ENCODE assay signal across 27 mouse cellular contexts in genomic region chrX:99350233-99350632, GRCm38 (mm10).
"Had no signal": no experiment of that assay in that cellular context is flagged by ENCODE, and none has a peak within 500 bp of the region (broad histone marks: within the 10 kb centered on the region; RNA-seq: fewer than 3 reads in every experiment).

No protein-coding gene starts in this region.

- H3K27ac ChIP-seq: embryonic facial prominence, embryonic 10.5 days; embryonic facial prominence, embryonic 12.5 days; embryonic facial prominence, embryonic 13.5 days; embryonic facial prominence, embryonic 15.5 days; forebrain, embryonic 10.5 days; forebrain, embryonic 12.5 days; forebrain, embryonic 13.5 days; forebrain, embryonic 15.5 days; gastrocnemius, adult 2 months; heart, adult 2 months; heart, embryonic 10.5 days had no signal

- H3K9me3 ChIP-seq: embryonic facial prominence, embryonic 10.5 days; embryonic facial prominence, embryonic 12.5 days; embryonic facial prominence, embryonic 13.5 days; embryonic facial prominence, embryonic 15.5 days; forebrain, embryonic 10.5 days; forebrain, embryonic 12.5 days; forebrain, embryonic 13.5 days; forebrain, embryonic 15.5 days; heart, embryonic 10.5 days had no signal

- H3K4me2 ChIP-seq: embryonic facial prominence, embryonic 12.5 days; embryonic facial prominence, embryonic 13.5 days; embryonic facial prominence, embryonic 15.5 days; forebrain, embryonic 12.5 days; forebrain, embryonic 13.5 days; forebrain, embryonic 15.5 days had no signal

- H3K27me3 ChIP-seq: forebrain, embryonic 15.5 days had no signal

- ATAC-seq: forebrain, embryonic 13.5 days; forebrain, embryonic 14.5 days; forebrain, embryonic 15.5 days; forebrain, embryonic 16.5 days; forebrain, postnatal 0 days had no signal

- H3K4me3 ChIP-seq: embryonic facial prominence, embryonic 10.5 days; embryonic facial prominence, embryonic 12.5 days; embryonic facial prominence, embryonic 13.5 days; embryonic facial prominence, embryonic 15.5 days; erythroblast, embryonic 14.5 days; forebrain, embryonic 10.5 days; forebrain, embryonic 12.5 days; forebrain, embryonic 13.5 days; forebrain, embryonic 15.5 days; gastrocnemius, adult 2 months; heart, adult 2 months; heart, embryonic 10.5 days had no signal

- H3K4me1 ChIP-seq: embryonic facial prominence, embryonic 12.5 days; embryonic facial prominence, embryonic 13.5 days; embryonic facial prominence, embryonic 15.5 days; forebrain, embryonic 12.5 days; forebrain, embryonic 13.5 days; forebrain, embryonic 15.5 days had no signal

- H3K9ac ChIP-seq: embryonic facial prominence, embryonic 12.5 days; embryonic facial prominence, embryonic 13.5 days; embryonic facial prominence, embryonic 15.5 days; forebrain, embryonic 12.5 days; forebrain, embryonic 13.5 days; forebrain, embryonic 15.5 days; forebrain, postnatal 0 days had no signal

- DNase-seq: cerebellum, adult 2 months; cerebellum, adult 8-10 months; cerebellum, adult 9-10 months; cerebellum, adult 9-11 months; cerebellum, postnatal 10 days; cerebellum, postnatal 14 days; cerebellum, postnatal 25 days; cerebellum, postnatal 36 days; embryo, embryonic 11 days; forebrain, postnatal 0 days; gastrocnemius, adult 2 months; gastrocnemius, postnatal 25 days; gastrocnemius, postnatal 36 days; heart, adult 18-20 months; heart, adult 2 months had no signal

- H3K36me3 ChIP-seq: embryonic facial prominence, embryonic 10.5 days; embryonic facial prominence, embryonic 12.5 days; embryonic facial prominence, embryonic 13.5 days; embryonic facial prominence, embryonic 15.5 days; forebrain, embryonic 10.5 days; forebrain, embryonic 12.5 days; forebrain, embryonic 15.5 days; heart, embryonic 10.5 days had no signal
